Mouse (Mus musculus) liver, embryonic 12.5 days (tissue): ENCODE results near the gene Epas1. TPM values are rescaled to one million over a fixed set of nuclear protein-coding genes. Genes with fewer than 3 reads are reported as not detected.

Source experiments
- ATAC-seq: fragments of 200-750 bp; cut with Nextera tagmentation; 2 replicates; pipeline ENCODE4 v1.8.0; 2017; ENCODE audit warnings: moderate number of reproducible peaks, mild to moderate bottlenecking, moderate library complexity
- H3K27ac ChIP-seq: fragments of 300-500 bp; sonication (generic); 2 replicates; pipeline ENCODE4 v1.5.1; 2016; ENCODE audit warnings: mild to moderate bottlenecking
- H3K27me3 ChIP-seq: fragments of 300-500 bp; sonication (generic); replicated peaks from 2 replicates; pipeline ENCODE4 v1.6.1; 2016; ENCODE audit warnings: mild to moderate bottlenecking, moderate library complexity
- H3K36me3 ChIP-seq: fragments of 300-500 bp; sonication (generic); 2 replicates; pipeline ENCODE4 v1.6.1; 2016; ENCODE audit warnings: mild to moderate bottlenecking, moderate library complexity
- H3K4me1 ChIP-seq: fragments of 300-500 bp; sonication (generic); 2 replicates; pipeline ENCODE4 v1.6.1; 2016
- H3K4me2 ChIP-seq: fragments of 300-500 bp; sonication (generic); 2 replicates; pipeline ENCODE4 v1.6.1; 2016; ENCODE audit warnings: mild to moderate bottlenecking, moderate library complexity
- H3K4me3 ChIP-seq: fragments of 300-500 bp; sonication (generic); 2 replicates; pipeline ENCODE4 v1.5.1; 2016; ENCODE audit warnings: mild to moderate bottlenecking, moderate library complexity
- H3K9ac ChIP-seq: fragments of 300-500 bp; sonication (generic); 2 replicates; pipeline ENCODE4 v1.6.1; 2016; ENCODE audit warnings: mild to moderate bottlenecking, moderate library complexity
- H3K9me3 ChIP-seq: fragments of 300-500 bp; sonication (generic); replicated peaks from 2 replicates; pipeline ENCODE4 v1.6.1; 2016; ENCODE audit warnings: mild to moderate bottlenecking, moderate library complexity
- WGBS: fragments of 180-500 bp; shearing (Covaris S2); methylation state at CpG from one replicate; pipeline ENCODE4 v1.1.7; 2016; ENCODE audit not compliant: insufficient replicate concordance; 5-methylcytosine and 5-hydroxymethylcytosine counted together
- polyA plus RNA-seq: library from polyadenylated mRNA; unstranded; fragments of >200 nt; fragmentation: Nextera tagmentation; extraction: Ambion mirVana; gene quantifications from 2 replicates; pipeline ENCODE4 v1.2.1, GENCODE M21; 2016

Gene Epas1
- polyA plus RNA-seq, 1 experiment from 2014 or later: 1.3 TPM

GRCm38 (mm10) chr17:86822017-86822737 is 68.7 kb downstream of the Epas1 start:
- H3K4me2 ChIP-seq: no peak overlapping the region
- H3K9ac ChIP-seq: no peak overlapping the region
- peaks cover 13% of the 10 kb centered on the region; the same call in 1 of the 2 replicates for H3K27me3 ChIP-seq
- no peak for ATAC-seq
- no peaks in the 10 kb centered on the region for H3K9me3 ChIP-seq
- no peaks in the 10 kb centered on the region for H3K4me1 ChIP-seq
- WGBS: 69% methylated on average over 8 of the region's 8 CpGs
- H3K27ac ChIP-seq: no peak overlapping the region
- no peak overlapping the region for H3K4me3 ChIP-seq
- H3K36me3 ChIP-seq: peaks cover 5% of the 10 kb centered on the region; the same call in 1 of the 2 replicates

- Histone ChIP-seq H3K4me2 (no peak overlapping the region), H3K4me1 (no peaks in the 10 kb centered on the region), H3K27ac (no peak overlapping the region), H3K27me3 (peaks cover 13% of the 10 kb centered on the region; the same call in 1 of the 2 replicates), H3K4me3 (no peak overlapping the region), H3K36me3 (peaks cover 6% of the 10 kb centered on the region), H3K9me3 (no peaks in the 10 kb centered on the region), H3K9ac (no peak overlapping the region)
- ATAC-seq: no peak
- 40% methylated on average over 18 of the region's 18 CpGs for WGBS
Measured at GRCm38 (mm10) chr17:86824502-86825162, 71.1 kb downstream of the Epas1 start.

- no peak overlapping the region for H3K4me3 ChIP-seq
- H3K9ac ChIP-seq: no peak overlapping the region
- WGBS: 51% methylated on average over 9 of the region's 9 CpGs
- no peak for ATAC-seq
- peaks cover 13% of the 10 kb centered on the region; the same call in 1 of the 2 replicates for H3K27me3 ChIP-seq
- peaks cover 6% of the 10 kb centered on the region for H3K36me3 ChIP-seq
- no peak overlapping the region for H3K27ac ChIP-seq
- no peak overlapping the region for H3K4me2 ChIP-seq
- no peaks in the 10 kb centered on the region for H3K4me1 ChIP-seq
- H3K9me3 ChIP-seq: no peaks in the 10 kb centered on the region
Measured at GRCm38 (mm10) chr17:86825163-86825902, 71.8 kb downstream of the Epas1 start.

GRCm38 (mm10) chr17:86826376-86826775 is 72.9 kb downstream of the Epas1 start:
- WGBS: 76% methylated on average over 17 of the region's 17 CpGs
- no peak for ATAC-seq
- H3K27me3 ChIP-seq: peaks cover 13% of the 10 kb centered on the region; the same call in 1 of the 2 replicates

GRCm38 (mm10) chr17:86827391-86828165 is 74.1 kb downstream of the Epas1 start:
- Histone ChIP-seq H3K4me2 (no peak overlapping the region), H3K27me3 (peaks cover 13% of the 10 kb centered on the region; the same call in 1 of the 2 replicates), H3K36me3 (peaks cover 6% of the 10 kb centered on the region), H3K4me3 (no peak overlapping the region), H3K9ac (no peak overlapping the region), H3K27ac (no peak overlapping the region), H3K4me1 (no peaks in the 10 kb centered on the region), H3K9me3 (no peaks in the 10 kb centered on the region)
- WGBS: 81% methylated on average over 19 of the region's 19 CpGs
- no peak for ATAC-seq

More at GRCm38 (mm10) chr17:86826376-86826775, 72.9 kb downstream of the Epas1 start:
- H3K9me3 ChIP-seq: no peaks in the 10 kb centered on the region
- no peak overlapping the region for H3K27ac ChIP-seq
- H3K4me2 ChIP-seq: no peak overlapping the region
- H3K36me3 ChIP-seq: peaks cover 6% of the 10 kb centered on the region
- no peak overlapping the region for H3K9ac ChIP-seq
- no peak overlapping the region for H3K4me3 ChIP-seq
- no peaks in the 10 kb centered on the region for H3K4me1 ChIP-seq

- peaks cover 13% of the 10 kb centered on the region; the same call in 1 of the 2 replicates for H3K27me3 ChIP-seq
- no peaks in the 10 kb centered on the region for H3K9me3 ChIP-seq
- no peak overlapping the region for H3K27ac ChIP-seq
- peaks cover 6% of the 10 kb centered on the region for H3K36me3 ChIP-seq
- H3K9ac ChIP-seq: no peak overlapping the region
- no peak overlapping the region for H3K4me2 ChIP-seq
- ATAC-seq: no peak
- no peak overlapping the region for H3K4me3 ChIP-seq
- WGBS: 69% methylated on average over 11 of the region's 11 CpGs
- no peaks in the 10 kb centered on the region for H3K4me1 ChIP-seq
Measured at GRCm38 (mm10) chr17:86828500-86828899, 75.0 kb downstream of the Epas1 start.

GRCm38 (mm10) chr17:86829383-86830175 is 76.1 kb downstream of the Epas1 start:
- ATAC-seq: no peak
- WGBS: 70% methylated on average over 13 of the region's 13 CpGs
- Histone ChIP-seq H3K4me3 (no peak overlapping the region), H3K27me3 (peaks cover 13% of the 10 kb centered on the region; the same call in 1 of the 2 replicates), H3K4me1 (no peaks in the 10 kb centered on the region), H3K27ac (no peak overlapping the region), H3K4me2 (no peak overlapping the region), H3K9ac (no peak overlapping the region), H3K9me3 (no peaks in the 10 kb centered on the region), H3K36me3 (peaks cover 6% of the 10 kb centered on the region)

GRCm38 (mm10) chr17:86830893-86831292 is 77.4 kb downstream of the Epas1 start:
- H3K9me3 ChIP-seq: no peaks in the 10 kb centered on the region
- ATAC-seq: no peak
- no peak overlapping the region for H3K27ac ChIP-seq
- H3K4me1 ChIP-seq: no peaks in the 10 kb centered on the region
- no peak overlapping the region for H3K4me2 ChIP-seq
- 71% methylated on average over 12 of the region's 12 CpGs for WGBS
- H3K27me3 ChIP-seq: peaks cover 8% of the 10 kb centered on the region; the same call in 1 of the 2 replicates
- peaks cover 6% of the 10 kb centered on the region for H3K36me3 ChIP-seq
- no peak overlapping the region for H3K9ac ChIP-seq
- H3K4me3 ChIP-seq: no peak overlapping the region

GRCm38 (mm10) chr17:86832562-86833327 is 79.2 kb downstream of the Epas1 start:
- H3K27me3 ChIP-seq: no peaks in the 10 kb centered on the region
- H3K4me2 ChIP-seq: no peak overlapping the region
- H3K4me1 ChIP-seq: no peaks in the 10 kb centered on the region
- no peaks in the 10 kb centered on the region for H3K9me3 ChIP-seq
- whole genome bisulfite sequencing: 59% methylated on average over 19 of the region's 19 CpGs
- H3K27ac ChIP-seq: no peak overlapping the region
- H3K9ac ChIP-seq: no peak overlapping the region
- no peak overlapping the region for H3K4me3 ChIP-seq
- peaks cover 4% of the 10 kb centered on the region; the same call in 1 of the 2 replicates for H3K36me3 ChIP-seq
- no peak for ATAC-seq

GRCm38 (mm10) chr17:86833945-86834344 is 80.4 kb downstream of the Epas1 start:
- no peaks in the 10 kb centered on the region for H3K27me3 ChIP-seq
- H3K4me1 ChIP-seq: no peaks in the 10 kb centered on the region
- H3K9ac ChIP-seq: no peak overlapping the region
- no peak overlapping the region for H3K4me2 ChIP-seq
- H3K27ac ChIP-seq: no peak overlapping the region
- H3K9me3 ChIP-seq: no peaks in the 10 kb centered on the region
- H3K4me3 ChIP-seq: no peak overlapping the region
- peaks cover 4% of the 10 kb centered on the region; the same call in 1 of the 2 replicates for H3K36me3 ChIP-seq
- 82% methylated on average over 10 of the region's 10 CpGs for WGBS
- no peak for ATAC-seq
